Mouse (Mus musculus): ENCODE data around the gene Lrrc56. TPM values are rescaled to one million over a fixed set of nuclear protein-coding genes. Genes with fewer than 3 reads are reported as not detected.

The Lrrc56 gene
- polyA plus RNA-seq, 1 experiment from 2014 or later, result 12.9 TPM

GRCm38 (mm10) chr7:141193348-141193856 lies 555 bp upstream of the Lrrc56 start:
- no peak for ATAC-seq (ENCODE audit: low FRiP score, low read depth)
- WGBS, result under 1% methylated on average over 32 of the region's 43 CpGs
- Histone ChIP-seq H3K9me3 (no peaks in the 10 kb centered on the region), H3K4me1 (peaks cover 25% of the 10 kb centered on the region), H3K27me3 (no peaks in the 10 kb centered on the region), H3K4me3 (peak overlapping the region; percentile 85), H3K36me3 (peaks cover 42% of the 10 kb centered on the region), H3K4me2 (replicated peaks) (peak overlapping the region; percentile 95), H3K27ac (peak overlapping the region; percentile 77), H3K9ac (peak overlapping the region; percentile 92)

- peaks cover 37% of the 10 kb centered on the region for H3K36me3 ChIP-seq
- H3K27ac ChIP-seq, result peak overlapping the region; percentile 85
- no peak for ATAC-seq (ENCODE audit: low FRiP score, low read depth)
- peaks cover 25% of the 10 kb centered on the region for H3K4me1 ChIP-seq
- peak overlapping the region; percentile 85 for H3K4me3 ChIP-seq
- peak overlapping the region; percentile 98 for H3K4me2 ChIP-seq (replicated peaks)
- H3K9ac ChIP-seq, result peak overlapping the region; percentile 69
- H3K27me3 ChIP-seq, result no peaks in the 10 kb centered on the region
- H3K9me3 ChIP-seq, result no peaks in the 10 kb centered on the region
- under 1% methylated on average over 23 of the region's 23 CpGs for WGBS
Measured at GRCm38 (mm10) chr7:141194409-141194808, 452 bp downstream of the Lrrc56 start.

GRCm38 (mm10) chr7:141194830-141195229 lies 873 bp downstream of the Lrrc56 start:
- ATAC-seq (ENCODE audit: low FRiP score, low read depth), result peak; percentile 18; the same call in 1 of the 2 replicates
- 0% methylated on average over 28 of the region's 28 CpGs for WGBS
- H3K9me3 ChIP-seq, result no peaks in the 10 kb centered on the region
- peaks cover 33% of the 10 kb centered on the region for H3K36me3 ChIP-seq
- H3K27me3 ChIP-seq, result no peaks in the 10 kb centered on the region
- peaks cover 25% of the 10 kb centered on the region for H3K4me1 ChIP-seq
- H3K4me2 ChIP-seq (replicated peaks), result peak overlapping the region; percentile 98
- H3K4me3 ChIP-seq, result peak overlapping the region; percentile 85
- peak overlapping the region; percentile 85 for H3K27ac ChIP-seq
- H3K9ac ChIP-seq, result peak overlapping the region; percentile 69

GRCm38 (mm10) chr7:141195754-141196153 lies 1.8 kb downstream of the Lrrc56 start:
- Histone ChIP-seq H3K4me3 (no peak overlapping the region), H3K4me1 (peaks cover 25% of the 10 kb centered on the region), H3K9me3 (no peaks in the 10 kb centered on the region), H3K36me3 (peaks cover 24% of the 10 kb centered on the region), H3K9ac (0 out of 2 replicates have a peak overlapping the region, but pooled peaks have one; percentile 31), H3K27me3 (no peaks in the 10 kb centered on the region), H3K4me2 (replicated peaks) (peak overlapping the region; percentile 98), H3K27ac (no peak overlapping the region)
- 93% methylated on average over 2 of the region's 2 CpGs for WGBS
- ATAC-seq (ENCODE audit: low FRiP score, low read depth), result no peak

GRCm38 (mm10) chr7:141196619-141197282 lies 2.8 kb downstream of the Lrrc56 start:
- ATAC-seq (ENCODE audit: low FRiP score, low read depth), result no peak
- Histone ChIP-seq H3K9me3 (no peaks in the 10 kb centered on the region), H3K27me3 (no peaks in the 10 kb centered on the region), H3K4me2 (replicated peaks) (no peak overlapping the region), H3K36me3 (peaks cover 18% of the 10 kb centered on the region), H3K4me3 (no peak overlapping the region), H3K9ac (no peak overlapping the region; the same call in 1 of the 2 replicates), H3K27ac (no peak overlapping the region), H3K4me1 (peaks cover 22% of the 10 kb centered on the region)
- 92% methylated on average over 8 of the region's 8 CpGs for WGBS

- H3K4me1 ChIP-seq, result peaks cover 10% of the 10 kb centered on the region
- WGBS, result 89% methylated on average over 4 of the region's 4 CpGs
- H3K4me3 ChIP-seq, result no peak overlapping the region
- H3K27ac ChIP-seq, result no peak overlapping the region
- H3K4me2 ChIP-seq (replicated peaks), result no peak overlapping the region
- H3K27me3 ChIP-seq, result no peaks in the 10 kb centered on the region
- H3K9ac ChIP-seq, result no peak overlapping the region
- peaks cover 11% of the 10 kb centered on the region; the same call in 1 of the 2 replicates for H3K36me3 ChIP-seq
- no peak for ATAC-seq (ENCODE audit: low FRiP score, low read depth)
- H3K9me3 ChIP-seq, result no peaks in the 10 kb centered on the region
Measured at GRCm38 (mm10) chr7:141198121-141198520, 4.2 kb downstream of the Lrrc56 start.

GRCm38 (mm10) chr7:141204546-141204945 lies 10.6 kb downstream of the Lrrc56 start:
- no peak for ATAC-seq (ENCODE audit: low FRiP score, low read depth)
- no peak overlapping the region for H3K27ac ChIP-seq
- no peak overlapping the region for H3K4me3 ChIP-seq
- H3K9me3 ChIP-seq, result no peaks in the 10 kb centered on the region
- WGBS, result 75% methylated on average over 3 of the region's 3 CpGs
- no peak overlapping the region for H3K4me2 ChIP-seq (replicated peaks)
- no peak overlapping the region for H3K9ac ChIP-seq
- no peaks in the 10 kb centered on the region for H3K4me1 ChIP-seq
- H3K36me3 ChIP-seq, result peaks cover 8% of the 10 kb centered on the region; the same call in 1 of the 2 replicates
- H3K27me3 ChIP-seq, result no peaks in the 10 kb centered on the region

GRCm38 (mm10) chr7:141205504-141205903 lies 11.5 kb downstream of the Lrrc56 start:
- ATAC-seq (ENCODE audit: low FRiP score, low read depth), result no peak

GRCm38 (mm10) chr7:141206182-141206937 lies 12.4 kb downstream of the Lrrc56 start:
- H3K9me3 ChIP-seq, result no peaks in the 10 kb centered on the region
- no peaks in the 10 kb centered on the region for H3K27me3 ChIP-seq
- no peak overlapping the region for H3K4me2 ChIP-seq (replicated peaks)
- H3K27ac ChIP-seq, result no peak overlapping the region
- H3K4me3 ChIP-seq, result no peak overlapping the region
- ATAC-seq (ENCODE audit: low FRiP score, low read depth), result no peak
- peaks cover 4% of the 10 kb centered on the region; the same call in 1 of the 2 replicates for H3K36me3 ChIP-seq
- no peak overlapping the region; the same call in 1 of the 2 replicates for H3K9ac ChIP-seq
- 92% methylated on average over 18 of the region's 18 CpGs for WGBS
- H3K4me1 ChIP-seq, result no peaks in the 10 kb centered on the region

More at GRCm38 (mm10) chr7:141205504-141205903, 11.5 kb downstream of the Lrrc56 start:
- 89% methylated on average over 5 of the region's 5 CpGs for WGBS
- peak overlapping the region; percentile 8; the same call in 1 of the 2 replicates for H3K9ac ChIP-seq
- no peak overlapping the region for H3K27ac ChIP-seq
- H3K36me3 ChIP-seq, result peaks cover 8% of the 10 kb centered on the region; the same call in 1 of the 2 replicates
- H3K9me3 ChIP-seq, result no peaks in the 10 kb centered on the region
- no peak overlapping the region for H3K4me3 ChIP-seq
- no peaks in the 10 kb centered on the region for H3K27me3 ChIP-seq
- no peaks in the 10 kb centered on the region for H3K4me1 ChIP-seq
- no peak overlapping the region for H3K4me2 ChIP-seq (replicated peaks)

- H3K27ac ChIP-seq, result no peak overlapping the region
- no peaks in the 10 kb centered on the region for H3K27me3 ChIP-seq
- no peak overlapping the region for H3K4me3 ChIP-seq
- no peak for ATAC-seq (ENCODE audit: low FRiP score, low read depth)
- no peak overlapping the region for H3K9ac ChIP-seq
- WGBS, result 72% methylated on average over 3 of the region's 3 CpGs
- no peak overlapping the region for H3K4me2 ChIP-seq (replicated peaks)
- no peaks in the 10 kb centered on the region for H3K4me1 ChIP-seq
- 0 out of 2 replicates have a peak, but pooled peaks cover 4% of the 10 kb centered on the region for H3K36me3 ChIP-seq
- H3K9me3 ChIP-seq, result no peaks in the 10 kb centered on the region
Measured at GRCm38 (mm10) chr7:141209526-141209925, 15.6 kb downstream of the Lrrc56 start.

GRCm38 (mm10) chr7:141210137-141210536 lies 16.2 kb downstream of the Lrrc56 start:
- Histone ChIP-seq H3K27ac (no peak overlapping the region), H3K9ac (no peak overlapping the region), H3K36me3 (0 out of 2 replicates have a peak, but pooled peaks cover 4% of the 10 kb centered on the region), H3K4me3 (no peak overlapping the region), H3K4me2 (replicated peaks) (no peak overlapping the region), H3K9me3 (no peaks in the 10 kb centered on the region), H3K4me1 (peaks cover 6% of the 10 kb centered on the region), H3K27me3 (no peaks in the 10 kb centered on the region)
- no peak for ATAC-seq (ENCODE audit: low FRiP score, low read depth)
- 74% methylated on average over 12 of the region's 12 CpGs for WGBS

- Histone ChIP-seq H3K27me3 (no peaks in the 10 kb centered on the region), H3K9me3 (no peaks in the 10 kb centered on the region), H3K4me2 (replicated peaks) (no peak overlapping the region), H3K4me3 (no peak overlapping the region), H3K27ac (no peak overlapping the region), H3K36me3 (0 out of 2 replicates have a peak, but pooled peaks cover 4% of the 10 kb centered on the region), H3K4me1 (peaks cover 6% of the 10 kb centered on the region), H3K9ac (no peak overlapping the region)
- WGBS, result 86% methylated on average over 14 of the region's 14 CpGs
- ATAC-seq (ENCODE audit: low FRiP score, low read depth), result no peak
Measured at GRCm38 (mm10) chr7:141210606-141211131, 16.7 kb downstream of the Lrrc56 start.
